Mouse (Mus musculus) embryonic facial prominence, embryonic 11.5 days (tissue): ENCODE measurements around the gene Serpine2. TPM values are rescaled to one million over a fixed set of nuclear protein-coding genes. Genes with fewer than 3 reads are reported as not detected.

Source experiments
- ATAC-seq: fragments of 200-750 bp; cut with Nextera tagmentation; replicated peaks from 2 replicates; pipeline ENCODE4 v1.8.0; 2017; ENCODE audit warnings: low read depth; ENCODE audit not compliant: insufficient number of reproducible peaks, low FRiP score, low TSS enrichment
- DNase-seq: peaks from one replicate; pipeline ENCODE4 v3.0.0-alpha.2; 2015; ENCODE audit warnings: low spot score
- H3K27ac ChIP-seq: fragments of 300-500 bp; sonication (generic); replicated peaks from 2 replicates; pipeline ENCODE4 v1.5.1; 2014; ENCODE audit warnings: mild to moderate bottlenecking, low read depth, low read length, control low read depth
- H3K27me3 ChIP-seq: fragments of 300-500 bp; sonication (generic); 2 replicates; pipeline ENCODE4 v1.6.1; 2014; ENCODE audit warnings: mild to moderate bottlenecking, low read length, moderate library complexity, mixed read lengths; ENCODE audit not compliant: control insufficient read depth, insufficient read depth
- H3K36me3 ChIP-seq: fragments of 300-500 bp; sonication (generic); replicated peaks from 2 replicates; pipeline ENCODE4 v1.6.1; 2014; ENCODE audit warnings: low read depth, mild to moderate bottlenecking, low read length, moderate library complexity, mixed read lengths; ENCODE audit not compliant: control insufficient read depth, insufficient read depth
- H3K4me1 ChIP-seq: fragments of 300-500 bp; sonication (generic); 2 replicates; pipeline ENCODE4 v1.6.1; 2014; ENCODE audit warnings: low read length, mixed read lengths; ENCODE audit not compliant: control insufficient read depth, insufficient read depth
- H3K4me2 ChIP-seq: fragments of 300-500 bp; sonication (generic); 2 replicates; pipeline ENCODE4 v1.6.1; 2014; ENCODE audit warnings: low read depth, mild to moderate bottlenecking, control low read depth, low read length, moderate library complexity
- H3K4me3 ChIP-seq: fragments of 300-500 bp; sonication (generic); 2 replicates; pipeline ENCODE4 v1.5.1; 2014; ENCODE audit warnings: low read depth, low read length, control low read depth
- H3K9ac ChIP-seq: fragments of 300-500 bp; sonication (generic); replicated peaks from 2 replicates; pipeline ENCODE4 v1.6.1; 2014; ENCODE audit warnings: mild to moderate bottlenecking, control low read depth, low read length
- H3K9me3 ChIP-seq: fragments of 300-500 bp; sonication (generic); replicated peaks from 2 replicates; pipeline ENCODE4 v1.6.1; 2016; ENCODE audit warnings: mild to moderate bottlenecking, low read length, inconsistent platforms, mixed read lengths; ENCODE audit not compliant: control insufficient read depth
- WGBS: fragments of 180-500 bp; shearing (Covaris S2); extraction: QIAGEN DNeasy Blood & Tissue Kit; methylation state at CpG from one replicate; pipeline ENCODE4 v1.1.7; 2014; 5-methylcytosine and 5-hydroxymethylcytosine counted together
- polyA plus RNA-seq: library from polyadenylated mRNA; unstranded; fragments of >200 nt; fragmentation: Nextera tagmentation; extraction: Ambion mirVana; gene quantifications from 2 replicates; pipeline ENCODE4 v1.2.1, GENCODE M21; 2014

Gene Serpine2
- polyA plus RNA-seq, 1 experiment from 2014 or later = 171 TPM

DNA sequence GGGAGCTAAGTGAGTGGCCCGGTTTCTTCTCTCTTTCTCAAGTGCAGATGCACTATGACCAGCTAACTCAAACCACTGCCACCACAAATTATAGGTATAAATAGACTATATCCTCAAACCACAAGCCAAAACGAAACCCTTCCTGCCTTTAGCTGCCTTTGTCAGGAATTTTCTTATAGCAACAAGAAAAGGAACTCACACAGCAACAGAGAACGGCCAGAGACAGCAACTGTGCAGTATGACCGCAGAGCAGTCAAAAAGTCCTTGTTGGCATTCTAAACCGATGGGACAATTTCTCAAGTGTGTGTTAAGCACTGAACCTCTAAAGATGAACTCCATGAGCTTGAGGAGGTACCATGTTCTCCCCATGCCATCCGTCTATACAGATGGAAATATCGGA lies 57.4 kb downstream of the Serpine2 start:
- H3K9ac ChIP-seq = no peak overlapping the region
- H3K4me1 ChIP-seq = no peaks in the 10 kb centered on the region
- H3K4me2 ChIP-seq = no peak overlapping the region
- no peaks in the 10 kb centered on the region for H3K9me3 ChIP-seq
- no peak overlapping the region for H3K4me3 ChIP-seq
- no peak for DNase-seq
- H3K27me3 ChIP-seq = no peaks in the 10 kb centered on the region
- H3K36me3 ChIP-seq = no peaks in the 10 kb centered on the region
- no peak for ATAC-seq
- 79% methylated on average over 7 of the region's 7 CpGs for WGBS
- no peak overlapping the region for H3K27ac ChIP-seq

DNA sequence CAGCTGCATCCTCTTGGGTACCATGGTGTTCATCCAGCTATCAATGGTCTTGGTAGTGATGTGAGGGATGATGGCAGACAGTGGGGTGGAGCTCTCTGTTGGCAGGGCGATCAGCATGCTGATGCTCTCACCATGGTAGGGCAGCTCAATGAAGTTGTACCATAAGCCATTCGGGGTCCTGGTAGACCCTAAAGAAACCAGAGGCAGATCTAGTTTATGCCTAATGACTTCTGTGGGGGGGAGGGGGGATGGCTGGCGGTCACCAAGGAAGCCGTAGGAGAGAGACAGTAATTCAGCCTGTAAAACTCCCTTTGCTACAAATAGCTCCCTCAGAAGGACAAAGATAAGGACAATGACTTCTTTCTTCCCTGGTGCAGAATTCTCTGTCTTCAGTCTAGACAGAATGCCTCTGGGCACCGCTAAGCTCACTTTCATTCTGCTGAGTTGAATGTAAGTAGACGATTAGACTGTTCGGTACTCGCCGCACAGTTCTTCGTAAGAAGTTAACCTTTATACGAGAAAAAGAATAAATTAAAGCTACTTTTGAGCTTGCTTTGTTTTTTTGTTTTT lies 58.0 kb downstream of the Serpine2 start:
- no peaks in the 10 kb centered on the region for H3K36me3 ChIP-seq
- WGBS = 54% methylated on average over 11 of the region's 11 CpGs
- peak; percentile 35 for DNase-seq

DNA sequence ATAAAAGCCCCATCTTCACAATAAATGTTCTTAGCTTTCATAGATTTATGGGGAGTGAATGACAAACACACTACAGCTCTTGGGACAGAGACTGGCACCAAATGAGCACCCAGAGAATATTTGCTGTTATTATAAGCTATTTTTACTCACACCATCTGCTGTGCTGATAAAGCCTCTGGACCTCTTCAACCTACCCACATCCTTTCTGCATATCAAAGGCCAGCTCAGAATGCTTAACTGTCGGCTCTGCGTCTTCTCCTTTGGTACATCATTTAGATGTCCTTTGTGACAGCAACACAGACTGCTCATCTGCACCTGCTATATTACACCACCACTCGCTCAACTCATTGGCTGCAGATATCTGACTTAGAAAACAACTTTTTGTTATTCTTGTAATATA lies 63.9 kb downstream of the Serpine2 start:
- DNase-seq = no peak
- WGBS = 82% methylated on average over 3 of the region's 3 CpGs
- Histone ChIP-seq H3K9me3 (no peaks in the 10 kb centered on the region), H3K4me3 (no peak overlapping the region), H3K4me1 (no peaks in the 10 kb centered on the region), H3K36me3 (no peaks in the 10 kb centered on the region), H3K4me2 (no peak overlapping the region), H3K27me3 (no peaks in the 10 kb centered on the region), H3K27ac (no peak overlapping the region), H3K9ac (no peak overlapping the region)
- no peak for ATAC-seq

More for the DNA sequence above, 58.0 kb downstream of the Serpine2 start:
- Histone ChIP-seq H3K9me3 (no peaks in the 10 kb centered on the region), H3K27me3 (no peaks in the 10 kb centered on the region), H3K9ac (no peak overlapping the region), H3K4me2 (no peak overlapping the region), H3K4me1 (no peaks in the 10 kb centered on the region), H3K4me3 (no peak overlapping the region), H3K27ac (no peak overlapping the region)
- no peak for ATAC-seq

DNA sequence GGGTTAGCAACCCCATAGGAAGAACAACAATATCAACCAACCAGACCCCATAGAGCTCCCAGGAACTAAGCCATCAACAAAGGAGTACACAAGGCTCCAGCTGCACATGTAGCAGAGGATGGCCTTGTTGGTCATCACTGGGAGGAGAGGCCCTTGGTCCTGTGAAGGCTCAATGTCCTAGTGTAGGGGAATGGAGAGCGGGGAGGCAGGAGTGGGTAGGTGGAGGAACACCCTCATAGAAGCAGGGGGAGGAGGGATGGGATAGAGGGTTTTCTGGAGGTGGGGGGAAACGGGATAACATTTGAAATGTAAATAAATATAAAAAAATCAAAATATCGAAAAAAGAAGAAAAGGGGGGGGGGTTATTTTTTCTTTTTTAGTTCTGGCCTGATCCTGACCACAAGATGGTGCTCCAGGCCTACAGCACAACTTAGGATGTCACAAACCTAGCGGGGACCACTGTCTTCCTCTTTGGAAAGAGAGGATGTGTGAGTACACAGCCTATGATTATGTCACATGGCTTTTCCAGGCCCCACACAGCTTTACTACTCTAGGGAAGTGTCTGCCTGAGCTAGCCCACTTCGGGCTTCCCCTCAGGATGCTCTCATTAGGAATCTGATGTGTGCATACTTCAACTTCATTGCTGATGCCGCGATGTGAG lies 74.6 kb downstream of the Serpine2 start:
- H3K9ac ChIP-seq = no peak overlapping the region
- no peaks in the 10 kb centered on the region for H3K27me3 ChIP-seq
- DNase-seq (peak; percentile 49), ATAC-seq (0 out of 2 replicates have a peak, but pooled peaks have one; percentile 59)
- H3K4me3 ChIP-seq = no peak overlapping the region
- no peak overlapping the region for H3K4me2 ChIP-seq
- WGBS = 68% methylated on average over 7 of the region's 7 CpGs
- no peak overlapping the region for H3K27ac ChIP-seq
- H3K9me3 ChIP-seq = no peaks in the 10 kb centered on the region
- peaks cover 7% of the 10 kb centered on the region for H3K36me3 ChIP-seq
- H3K4me1 ChIP-seq = no peaks in the 10 kb centered on the region

DNA sequence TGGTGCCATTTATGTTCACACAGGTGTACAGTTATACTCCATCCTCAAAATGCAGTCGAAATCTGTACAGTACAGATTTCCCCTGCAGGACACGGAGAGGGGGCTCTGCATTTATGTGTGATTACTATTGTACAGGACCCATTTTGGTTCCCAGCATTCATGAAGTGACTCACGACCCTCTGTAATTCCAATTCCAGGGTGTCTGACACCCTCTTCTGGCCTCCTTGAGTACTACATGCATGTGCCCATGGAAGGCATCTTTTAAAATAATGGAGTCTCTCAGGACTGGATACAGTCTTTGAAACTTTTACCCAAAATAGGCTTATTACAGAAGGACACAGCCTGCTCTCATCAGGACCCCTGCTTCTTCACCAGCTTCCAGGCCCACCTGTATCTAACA lies 78.5 kb downstream of the Serpine2 start:
- DNase-seq (peak; percentile 20), ATAC-seq (no peak)
- H3K36me3 ChIP-seq = peaks cover 9% of the 10 kb centered on the region

DNA sequence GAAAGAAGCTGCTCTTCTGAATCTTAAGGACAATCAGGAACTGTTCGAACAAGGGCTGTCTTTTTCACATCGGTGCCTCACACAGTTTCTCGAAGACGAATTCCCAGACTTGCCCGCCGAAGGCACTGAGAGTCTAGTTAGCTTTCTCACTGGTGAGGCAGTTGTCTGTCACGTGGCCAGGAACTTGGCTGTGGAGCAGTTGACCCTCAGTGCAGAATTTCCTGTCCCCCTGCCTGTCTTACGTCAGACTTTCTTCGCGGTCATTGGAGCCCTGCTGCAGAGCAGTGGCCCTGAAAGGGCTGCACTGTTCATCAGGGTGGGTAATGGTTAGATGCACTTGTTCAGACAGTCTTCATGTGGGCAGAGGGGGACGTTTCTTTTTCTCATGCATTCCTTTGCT lies 83.0 kb downstream of the Serpine2 start:
- ATAC-seq = no peak
- Histone ChIP-seq H3K9me3 (no peaks in the 10 kb centered on the region), H3K4me3 (no peak overlapping the region), H3K9ac (no peak overlapping the region), H3K27me3 (no peaks in the 10 kb centered on the region), H3K27ac (no peak overlapping the region), H3K36me3 (peaks cover 9% of the 10 kb centered on the region), H3K4me1 (no peaks in the 10 kb centered on the region), H3K4me2 (no peak overlapping the region)
- 83% methylated on average over 11 of the region's 11 CpGs for WGBS
- no peak for DNase-seq

More for the DNA sequence above, 78.5 kb downstream of the Serpine2 start:
- Histone ChIP-seq H3K27ac (no peak overlapping the region), H3K4me3 (no peak overlapping the region), H3K27me3 (no peaks in the 10 kb centered on the region), H3K9ac (no peak overlapping the region), H3K4me1 (no peaks in the 10 kb centered on the region), H3K9me3 (no peaks in the 10 kb centered on the region), H3K4me2 (no peak overlapping the region)
- WGBS = 76% methylated on average over 3 of the region's 3 CpGs

DNA sequence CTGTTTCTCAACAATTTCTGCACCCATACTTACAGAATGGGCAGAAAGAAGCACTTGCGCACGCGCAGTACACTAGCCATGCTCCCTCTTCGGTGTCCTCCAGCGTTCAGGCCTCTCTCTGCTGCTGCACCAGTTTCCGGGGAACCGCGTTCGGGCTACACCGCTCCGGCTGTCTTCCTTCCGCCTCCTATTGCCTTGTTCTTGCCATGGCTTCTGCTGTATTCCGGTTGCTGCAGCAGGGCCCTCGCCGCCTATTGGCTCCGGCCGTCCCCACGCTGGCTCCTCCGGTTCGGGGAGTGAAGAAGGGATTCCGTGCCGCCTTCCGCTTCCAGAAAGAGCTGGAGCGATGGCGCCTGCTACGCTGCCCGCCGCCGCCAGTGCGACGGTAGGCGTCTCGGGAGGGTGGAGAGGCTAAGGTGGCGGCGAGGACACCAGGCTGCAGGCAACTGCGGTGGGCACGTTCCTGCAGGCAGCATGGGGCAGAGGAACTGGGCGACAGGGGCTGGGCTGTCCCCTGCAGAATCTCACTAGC lies 85.0 kb downstream of the Serpine2 start, which contains the start of the genes Mrpl44 and Wdfy1:
TSS of gene Mrpl44 (plus strand) at position 92 of the 532 bp plus-strand sequence.
TSS of gene Wdfy1 (minus strand) at position 217 of the 532 bp plus-strand sequence.
- peak within 1 kb of the TSS; percentile 65 for H3K4me3 ChIP-seq
- peak; percentile 95 for DNase-seq
- WGBS = under 1% methylated on average over 38 of the region's 38 CpGs
- peak within 1 kb of the TSS; percentile 52 for H3K27ac ChIP-seq
- H3K4me1 ChIP-seq = no peaks in the 10 kb centered on the region
- H3K9ac ChIP-seq = peak within 1 kb of the TSS; percentile 76
- peak within 1 kb of the TSS; percentile 41 for H3K4me2 ChIP-seq
- no peaks in the 10 kb centered on the region for H3K9me3 ChIP-seq
- no peaks in the 10 kb centered on the region for H3K27me3 ChIP-seq
- peaks cover 2% of the 10 kb centered on the region for H3K36me3 ChIP-seq
- ATAC-seq = peak; percentile 99

DNA sequence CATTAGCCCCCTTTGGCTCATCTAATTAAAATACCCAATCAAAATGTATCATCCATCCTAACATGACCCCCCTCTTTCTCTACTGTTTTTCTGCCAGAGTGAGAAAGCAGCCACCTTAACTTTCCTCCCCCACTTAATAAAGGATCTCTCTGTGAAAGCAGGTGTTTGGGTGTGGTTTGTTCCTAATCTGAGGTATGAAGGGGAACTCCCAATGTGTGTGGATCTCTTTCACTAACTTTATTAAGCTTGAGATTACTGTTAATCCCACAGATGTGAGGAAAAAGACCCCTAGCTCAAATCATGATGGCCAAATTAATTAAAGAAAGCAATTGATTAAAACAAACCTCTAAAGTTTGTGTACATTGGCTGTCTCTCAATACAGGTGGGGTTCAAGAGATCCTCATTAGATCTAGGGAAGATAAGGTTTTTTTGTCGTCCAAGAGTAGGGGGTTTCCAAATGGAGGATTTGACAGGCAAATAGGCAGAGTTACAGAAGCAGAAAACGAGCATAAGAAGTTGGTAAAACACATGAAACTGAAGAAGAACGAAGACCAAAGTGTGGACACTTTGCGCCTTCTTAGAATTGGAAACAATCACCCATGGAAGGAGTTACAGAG lies 86.7 kb downstream of the Serpine2 start:
- no peaks in the 10 kb centered on the region for H3K9me3 ChIP-seq
- H3K36me3 ChIP-seq = peaks cover 2% of the 10 kb centered on the region; the same call in 1 of the 2 replicates
- no peaks in the 10 kb centered on the region for H3K27me3 ChIP-seq
- DNase-seq = no peak
- no peak overlapping the region for H3K4me3 ChIP-seq
- no peaks in the 10 kb centered on the region for H3K4me1 ChIP-seq
- H3K27ac ChIP-seq = no peak overlapping the region
- ATAC-seq = no peak
- 79% methylated on average over 4 of the region's 4 CpGs for WGBS
- H3K4me2 ChIP-seq = no peak overlapping the region
- no peak overlapping the region for H3K9ac ChIP-seq
